Mouse (Mus musculus) MEL (cell line): ENCODE results near the gene Siva1. TPM values are rescaled to one million over a fixed set of nuclear protein-coding genes. Genes with fewer than 3 reads are reported as not detected.

Experiments
- DNase-seq: peaks from one replicate; pipeline ENCODE4 v3.0.0; 2011; ENCODE audit warnings: low read depth, low spot score
- H3K27ac ChIP-seq: 2 replicates; pipeline ENCODE4 v1.5.1; 2012; ENCODE audit warnings: low read depth, mild to moderate bottlenecking, control low read depth, low read length, moderate library complexity; ENCODE audit not compliant: control insufficient read depth
- H3K27me3 ChIP-seq, 2 experiments: fragments of 150-350 bp in 1 of 2; sonication (generic) in 1 of 2; 2 replicates each; pipeline ENCODE4 v1.6.1; 2012; ENCODE audit warnings: low read length in 2 of 2, mild to moderate bottlenecking in 2 of 2, improper control_type of control experiment in 1 of 2, moderate library complexity in 1 of 2; ENCODE audit not compliant: insufficient read depth in 2 of 2, control insufficient read depth in 1 of 2
- H3K36me3 ChIP-seq, 2 experiments: 2 replicates each; pipeline ENCODE4 v1.6.1; 2012 to 2014; ENCODE audit warnings: low read length in 2 of 2, improper control_type of control experiment in 1 of 2, inconsistent platforms in 1 of 2, mild to moderate bottlenecking in 1 of 2; ENCODE audit not compliant: insufficient read depth in 2 of 2, control insufficient read depth in 1 of 2
- H3K4me1 ChIP-seq, 2 experiments: fragments of 150-350 bp in 1 of 2; sonication (generic) in 1 of 2; 2 replicates each; pipeline ENCODE4 v1.6.1; 2012; ENCODE audit warnings: low read length in 2 of 2, improper control_type of control experiment in 1 of 2, mild to moderate bottlenecking in 1 of 2; ENCODE audit not compliant: insufficient read depth in 2 of 2, control insufficient read depth in 1 of 2
- H3K4me3 ChIP-seq, 2 experiments: fragments of 150-350 bp in 1 of 2; sonication (generic) in 1 of 2; 2 replicates each; pipeline ENCODE4 v1.5.1; 2012; ENCODE audit warnings: low read depth in 2 of 2, low read length in 2 of 2, mild to moderate bottlenecking in 2 of 2, moderate library complexity in 2 of 2, control low read depth in 1 of 2, improper control_type of control experiment in 1 of 2; ENCODE audit not compliant: control insufficient read depth in 1 of 2, insufficient read depth in 1 of 2
- H3K79me2 ChIP-seq: 2 replicates; pipeline ENCODE4 v1.6.1; 2012; ENCODE audit warnings: mild to moderate bottlenecking, low read length, moderate library complexity; ENCODE audit not compliant: control insufficient read depth, poor library complexity, insufficient read depth
- H3K9ac ChIP-seq: 2 replicates; pipeline ENCODE4 v1.6.1; 2012; ENCODE audit warnings: low read depth, mild to moderate bottlenecking, control low read depth, low read length, moderate library complexity; ENCODE audit not compliant: control insufficient read depth, poor library complexity, severe bottlenecking
- H3K9me3 ChIP-seq: fragments of 150-350 bp; sonication (generic); replicated peaks from 2 replicates; pipeline ENCODE4 v1.6.1; 2012; ENCODE audit warnings: mild to moderate bottlenecking, low read length, improper control_type of control experiment, moderate library complexity; ENCODE audit not compliant: insufficient read depth
- BHLHE40 ChIP-seq: IDR thresholded peaks from 2 replicates; pipeline ENCODE4 v1.6.1; 2012; ENCODE audit warnings: low read depth, mild to moderate bottlenecking, inconsistent platforms, low read length, improper control_type of control experiment, borderline replicate concordance
- GATA1 ChIP-seq: IDR thresholded peaks from 2 replicates; pipeline ENCODE4 v1.6.1; 2011; ENCODE audit warnings: low read depth, low read length, improper control_type of control experiment
- MAFK ChIP-seq: IDR thresholded peaks from 2 replicates; pipeline ENCODE4 v1.6.1; 2011; ENCODE audit warnings: low read depth, mild to moderate bottlenecking, low read length, improper control_type of control experiment, borderline replicate concordance
- MAX ChIP-seq: IDR thresholded peaks from 2 replicates; pipeline ENCODE4 v1.6.1; 2011; ENCODE audit warnings: low read length, improper control_type of control experiment
- NELFE ChIP-seq: IDR thresholded peaks from 2 replicates; pipeline ENCODE4 v1.6.1; 2011; ENCODE audit warnings: low read depth, low read length, improper control_type of control experiment
- POLR2A ChIP-seq, 2 experiments: IDR thresholded peaks; 2 replicates each; pipeline ENCODE4 v1.6.1; 2011 to 2012; ENCODE audit warnings: low read length in 2 of 2, mild to moderate bottlenecking in 2 of 2, control low read depth in 1 of 2, improper control_type of control experiment in 1 of 2, low read depth in 1 of 2, moderate library complexity in 1 of 2; ENCODE audit not compliant: control insufficient read depth in 1 of 2, insufficient read depth in 1 of 2, poor library complexity in 1 of 2
- POLR2AphosphoS2 ChIP-seq: IDR thresholded peaks from 2 replicates; pipeline ENCODE4 v1.6.1; 2011; ENCODE audit warnings: low read length, improper control_type of control experiment
- POLR2AphosphoS5 ChIP-seq: IDR thresholded peaks from 2 replicates; pipeline ENCODE4 v1.6.1; 2012; ENCODE audit warnings: low read depth, borderline replicate concordance, mild to moderate bottlenecking, inconsistent platforms, low read length, moderate library complexity, mixed read lengths
- TAL1 ChIP-seq: IDR thresholded peaks from 2 replicates; pipeline ENCODE4 v1.6.1; 2012; ENCODE audit warnings: mild to moderate bottlenecking, inconsistent platforms, low read length, moderate library complexity, mixed read lengths
- TBP ChIP-seq: IDR thresholded peaks from 2 replicates; pipeline ENCODE4 v1.8.0; 2011; ENCODE audit warnings: low read depth, low read length, improper control_type of control experiment
- TCF12 ChIP-seq: IDR thresholded peaks from 2 replicates; pipeline ENCODE4 v1.6.1; 2014; ENCODE audit warnings: low read depth, mild to moderate bottlenecking, inconsistent platforms, low read length, improper control_type of control experiment, moderate library complexity
- UBTF ChIP-seq: IDR thresholded peaks from 2 replicates; pipeline ENCODE4 v1.6.1; 2012; ENCODE audit warnings: low read depth, mild to moderate bottlenecking, inconsistent platforms, low read length, improper control_type of control experiment, moderate library complexity, borderline replicate concordance; ENCODE audit not compliant: insufficient read depth
- polyA plus RNA-seq, 2 experiments: library from polyadenylated mRNA; stranded (reverse) in 1 of 2; unstranded in 1 of 2; fragments of >175 nt in 1 of 2; fragments of >200 nt in 1 of 2; gene quantifications; 2 replicates each; pipeline versions ENCODE4 v1.2.1 to v1.2.4; 2012; ENCODE audit warnings: low replicate concordance in 2 of 2, low read depth in 1 of 2; ENCODE audit not compliant: insufficient read length in 2 of 2, insufficient read depth in 1 of 2, missing spikeins in 1 of 2
- total RNA-seq: library from RNA; depleted of rRNA; stranded (reverse); fragments of 300-350 nt; gene quantifications from 2 replicates; pipeline ENCODE4 v1.2.3, GENCODE M21; 2012

Siva1 gene
- total and polyA plus RNA-seq, 3 experiments: 531 to 659 TPM; not detected in 1

- H3K9me3 ChIP-seq: no peaks in the 10 kb centered on the region
- peaks cover 0 to 6% of the 10 kb centered on the region in 2 experiments; a peak in 2 of 4 replicates for H3K36me3 ChIP-seq
- H3K79me2 ChIP-seq: peaks cover 2% of the 10 kb centered on the region; the same call in 1 of the 2 replicates
- H3K27ac ChIP-seq: no peak overlapping the region
- peaks cover 4 to 16% of the 10 kb centered on the region in 2 experiments for H3K4me1 ChIP-seq
- H3K27me3 ChIP-seq: no peaks in the 10 kb centered on the region
- TF ChIP-seq POLR2AphosphoS2 (no peak), TCF12 (no peak), NELFE (no peak)
- H3K4me3 ChIP-seq: no peak overlapping the region
- DNase-seq: no peak
- H3K9ac ChIP-seq: no peak overlapping the region
Observed at GRCm38 (mm10) chr12:112683351-112683750, 38.9 kb downstream of the Siva1 start.

- peak overlapping the region; percentile 44 for H3K9ac ChIP-seq
- peak overlapping the region; percentile 28 to 42 for H3K4me3 ChIP-seq
- H3K27me3 ChIP-seq: no peaks in the 10 kb centered on the region
- H3K4me1 ChIP-seq: peaks cover 9 to 28% of the 10 kb centered on the region in 2 experiments
- H3K79me2 ChIP-seq: peaks cover 12% of the 10 kb centered on the region
- H3K9me3 ChIP-seq: no peaks in the 10 kb centered on the region
- TF ChIP-seq MAX (no peak), TAL1 (peak; percentile 95), UBTF (peak; percentile 68; the same call in 1 of the 2 replicates), POLR2AphosphoS5 (peak; percentile 86; the same call in 1 of the 2 replicates), POLR2A (IDR thresholded peaks at IDR 0.05; ENCODE audit: control insufficient read depth in 1 of 2, insufficient read depth in 1 of 2, low read depth in 1 of 2, low read length in 2 of 2, poor library complexity in 1 of 2) (peak in 1 of 2 experiments; percentile 95; a peak in 2 of 4 replicates), BHLHE40 (no peak), MAFK (no peak), TBP (peak; percentile 81), GATA1 (peak; percentile 96), NELFE (no peak)
- H3K27ac ChIP-seq: peak overlapping the region; percentile 51
- H3K36me3 ChIP-seq: peaks cover 0 to 24% of the 10 kb centered on the region in 2 experiments; a peak in 3 of 4 replicates
- peak; percentile 98 for DNase-seq
Observed at GRCm38 (mm10) chr12:112688458-112688857, 44.0 kb downstream of the Siva1 start.
